36 mouse cellular contexts compared by ENCODE assay signal in genomic region chr5:135567556-135568265, GRCm38 (mm10). TPM values are rescaled to one million over a fixed set of nuclear protein-coding genes. Genes with fewer than 3 reads are reported as not detected.
DNase-seq lines count a peak whose midpoint lies in the region; ATAC-seq and TF ChIP-seq lines count a peak whose summit lies in the region.
"Had no signal": no experiment of that assay in that cellular context is flagged by ENCODE, and none has a peak within 500 bp of the region (broad histone marks: within the 10 kb centered on the region; RNA-seq: fewer than 3 reads in every experiment).

No protein-coding gene starts in this region.

- no peak for TF ChIP-seq EP300 in liver, postnatal 0 days (IDR thresholded peaks at IDR 0.05; ENCODE audit: low read depth)

- WGBS in liver, postnatal 0 days (ENCODE audit: insufficient replicate concordance): 58% methylated on average over 6 of the region's 6 CpGs
- WGBS in liver, embryonic 12.5 days (ENCODE audit: insufficient replicate concordance): 53% methylated on average over 6 of the region's 6 CpGs
- 55% methylated on average over 6 of the region's 6 CpGs for WGBS in bone marrow, adult 2 months

- no peak for TF ChIP-seq POLR2A in bone marrow, adult 2 months (IDR thresholded peaks at IDR 0.05; ENCODE audit: borderline replicate concordance, control insufficient read depth, low read depth, low read length)

- H3K4me2 ChIP-seq in liver, postnatal 0 days (ENCODE audit: low read depth, low read length): no peak overlapping the region
- H3K4me2 ChIP-seq in liver, embryonic 12.5 days: no peak overlapping the region
- H3K4me2 ChIP-seq: heart, embryonic 15.5 days; hindbrain, embryonic 13.5 days; liver, embryonic 15.5 days; lung, embryonic 15.5 days; neural tube, embryonic 12.5 days; stomach, embryonic 15.5 days had no signal

- DNase-seq in liver, postnatal 0 days: no peak
- no peak for DNase-seq in gastrocnemius, adult 18-20 months (ENCODE audit: low spot score)
- no peak for DNase-seq in thymus, adult 18-20 months
- DNase-seq in thymus, postnatal 10 days (ENCODE audit: low spot score in 2 of 2): no peak
- DNase-seq: adrenal gland, adult 8-10 months; cerebellum, adult 11 months; cerebellum, adult 9-10 months; cerebellum, postnatal 36 days; gastrocnemius, postnatal 25 days; heart, adult 11 months; heart, postnatal 36 days; kidney, adult 9 months; kidney, postnatal 10 days; layer of hippocampus, adult 9-11 months; liver; midbrain, embryonic 14.5 days; right cerebral cortex, postnatal 4 days; thymus, postnatal 25 days had no signal

- H3K4me3 ChIP-seq in liver, postnatal 0 days (ENCODE audit: low read depth, low read length): no peak overlapping the region
- H3K4me3 ChIP-seq in liver, embryonic 12.5 days: no peak overlapping the region
- H3K4me3 ChIP-seq in bone marrow, adult 2 months (replicated peaks; ENCODE audit: control insufficient read depth, low read depth, low read length): no peak overlapping the region
- H3K4me3 ChIP-seq: heart, embryonic 10.5 days; heart, embryonic 15.5 days; hindbrain, embryonic 13.5 days; liver, embryonic 15.5 days; lung, embryonic 15.5 days; megakaryocyte, embryonic 14.5 days; neural tube, embryonic 12.5 days; stomach, embryonic 15.5 days had no signal

- no peak overlapping the region for H3K9ac ChIP-seq in liver, postnatal 0 days (replicated peaks)
- no peak overlapping the region for H3K9ac ChIP-seq in liver, embryonic 12.5 days
- H3K9ac ChIP-seq: heart, embryonic 15.5 days; hindbrain, embryonic 13.5 days; liver, embryonic 15.5 days; lung, embryonic 15.5 days; neural tube, embryonic 12.5 days; stomach, embryonic 15.5 days had no signal

- no peak for TF ChIP-seq CTCF in liver, postnatal 0 days (IDR thresholded peaks at IDR 0.05; ENCODE audit: low read depth)
- no peak for TF ChIP-seq CTCF in bone marrow, adult 2 months (IDR thresholded peaks at IDR 0.05; ENCODE audit: control insufficient read depth, insufficient read depth, low read length)

- H3K27ac ChIP-seq in liver, postnatal 0 days (ENCODE audit: low read depth): peak overlapping the region; percentile 44; the same call in 1 of the 2 replicates
- no peak overlapping the region for H3K27ac ChIP-seq in liver, embryonic 12.5 days
- H3K27ac ChIP-seq in bone marrow, adult 2 months (ENCODE audit: control insufficient read depth, insufficient read depth, low read depth, low read length, poor library complexity): peak overlapping the region; percentile 15; the same call in 1 of the 2 replicates
- H3K27ac ChIP-seq: heart, embryonic 10.5 days; heart, embryonic 15.5 days; hindbrain, embryonic 13.5 days; lung, embryonic 15.5 days; neural tube, embryonic 12.5 days; stomach, embryonic 15.5 days had no signal

- ATAC-seq in liver, postnatal 0 days: no peak
- ATAC-seq in liver, embryonic 12.5 days: no peak
- peak; percentile 45 for ATAC-seq in megakaryocyte-erythroid progenitor cell, adult 5-6 weeks (replicated peaks; ENCODE audit: low FRiP score, low TSS enrichment, poor library complexity, severe bottlenecking)
- ATAC-seq: forebrain, embryonic 14.5 days; intestine, postnatal 0 days had no signal

- H3K27me3 ChIP-seq in liver, postnatal 0 days (ENCODE audit: insufficient read depth, low read length): no peaks in the 10 kb centered on the region
- peaks cover 8% of the 10 kb centered on the region; the same call in 1 of the 2 replicates for H3K27me3 ChIP-seq in liver, embryonic 12.5 days (replicated peaks)
- H3K27me3 ChIP-seq: heart, embryonic 15.5 days; hindbrain, embryonic 13.5 days; liver, embryonic 15.5 days; lung, embryonic 15.5 days; neural tube, embryonic 12.5 days; stomach, embryonic 15.5 days had no signal

- H3K4me1 ChIP-seq in liver, postnatal 0 days (ENCODE audit: insufficient read depth): 0 out of 2 replicates have a peak, but pooled peaks cover 4% of the 10 kb centered on the region
- H3K4me1 ChIP-seq in liver, embryonic 12.5 days: 0 out of 2 replicates have a peak, but pooled peaks cover 5% of the 10 kb centered on the region
- peaks cover 4% of the 10 kb centered on the region; the same call in 1 of the 2 replicates for H3K4me1 ChIP-seq in bone marrow, adult 2 months (ENCODE audit: control insufficient read depth, insufficient read depth, low read length)
- H3K4me1 ChIP-seq: heart, embryonic 10.5 days; heart, embryonic 15.5 days; hindbrain, embryonic 13.5 days; liver, embryonic 15.5 days; lung, embryonic 15.5 days; neural tube, embryonic 12.5 days; stomach, embryonic 15.5 days had no signal

- no peaks in the 10 kb centered on the region for H3K36me3 ChIP-seq in liver, postnatal 0 days (replicated peaks; ENCODE audit: insufficient read depth, low read length)
- no peaks in the 10 kb centered on the region for H3K36me3 ChIP-seq in liver, embryonic 12.5 days
- H3K36me3 ChIP-seq: heart, embryonic 10.5 days; heart, embryonic 15.5 days; hindbrain, embryonic 13.5 days; liver, embryonic 15.5 days; lung, embryonic 15.5 days; neural tube, embryonic 12.5 days; stomach, embryonic 15.5 days had no signal

- no peaks in the 10 kb centered on the region for H3K9me3 ChIP-seq in liver, postnatal 0 days (ENCODE audit: low read length)
- H3K9me3 ChIP-seq in liver, embryonic 12.5 days (replicated peaks): no peaks in the 10 kb centered on the region
- H3K9me3 ChIP-seq: heart, embryonic 10.5 days; heart, embryonic 15.5 days; hindbrain, embryonic 13.5 days; liver, embryonic 15.5 days; lung, embryonic 15.5 days; neural tube, embryonic 12.5 days; stomach, embryonic 15.5 days had no signal

RNA-seq across cellular contexts. Expression of gene Ccl26, which starts 4.3 kb away (rescaled TPM):
- polyA plus RNA-seq in liver, postnatal 0 days (2015; fragmentation: Nextera tagmentation; extraction: Ambion mirVana): not detected in 2 replicates
- polyA plus RNA-seq in liver, embryonic 12.5 days (2016; fragmentation: Nextera tagmentation; extraction: Ambion mirVana): not detected in 2 replicates
- polyA plus RNA-seq in bone marrow, adult 2 months (2011; ENCODE audit: insufficient read depth, insufficient read length, low replicate concordance, missing spikeins): not detected in 2 replicates
- not detected in 2 replicates for total RNA-seq in megakaryocyte-erythroid progenitor cell, adult 5-6 weeks (2014; fragmentation: Nextera tagmentation)
- total RNA-seq in megakaryocyte-erythroid progenitor cell, adult 5-6 weeks (2017): not detected in 2 replicates
- total RNA-seq in gastrocnemius, adult 18-20 months (2021): not detected
- total RNA-seq: adrenal gland, adult 8-10 months; adrenal gland, postnatal 4 days; ES-E14; gastrocnemius, postnatal 25 days; heart, postnatal 36 days; left cerebral cortex, postnatal 10 days had no signal
- polyA plus RNA-seq: forebrain, embryonic 14.5 days; heart, embryonic 10.5 days; heart, embryonic 15.5 days; hindbrain, embryonic 13.5 days; intestine, postnatal 0 days; large intestine, adult 2 months; limb, embryonic 11.5 days; liver, embryonic 15.5 days; lung, embryonic 15.5 days; midbrain, embryonic 14.5 days; neural tube, embryonic 12.5 days; stomach, embryonic 15.5 days had no signal

RNA-seq across cellular contexts. Expression of gene Ccl24, which starts 5.1 kb away (rescaled TPM):
- polyA plus RNA-seq in liver, postnatal 0 days (2015; fragmentation: Nextera tagmentation; extraction: Ambion mirVana): 25.6 and 28.4 TPM in 2 replicates
- 9.8 and 10.2 TPM in 2 replicates for polyA plus RNA-seq in liver, embryonic 12.5 days (2016; fragmentation: Nextera tagmentation; extraction: Ambion mirVana)
- not detected in 2 replicates for polyA plus RNA-seq in bone marrow, adult 2 months (2011; ENCODE audit: insufficient read depth, insufficient read length, low replicate concordance, missing spikeins)
- total RNA-seq in megakaryocyte-erythroid progenitor cell, adult 5-6 weeks (2014; fragmentation: Nextera tagmentation): not detected in 2 replicates
- total RNA-seq in megakaryocyte-erythroid progenitor cell, adult 5-6 weeks (2017): not detected in 2 replicates
- 1 to 10 TPM in 1 of 2 experiments, under 1 TPM in 1; 0.32 to 1.4 TPM for total RNA-seq in gastrocnemius, adult 18-20 months (2021)
- total RNA-seq: ES-E14 had no signal

RNA-seq across cellular contexts. Expression of gene Hip1, which starts 22.8 kb away (rescaled TPM):
- polyA plus RNA-seq in liver, postnatal 0 days (2015; fragmentation: Nextera tagmentation; extraction: Ambion mirVana): 2.4 and 2.7 TPM in 2 replicates
- 8.0 and 8.1 TPM in 2 replicates for polyA plus RNA-seq in liver, embryonic 12.5 days (2016; fragmentation: Nextera tagmentation; extraction: Ambion mirVana)
- polyA plus RNA-seq in bone marrow, adult 2 months (2011; ENCODE audit: insufficient read depth, insufficient read length, low replicate concordance, missing spikeins): 7.8 and 14.5 TPM in 2 replicates
- total RNA-seq in megakaryocyte-erythroid progenitor cell, adult 5-6 weeks (2014; fragmentation: Nextera tagmentation): 0.79 and 1.2 TPM in 2 replicates
- total RNA-seq in megakaryocyte-erythroid progenitor cell, adult 5-6 weeks (2017): 0.19 and 0.23 TPM in 2 replicates
- 10 to 100 TPM; 17.3 TPM for total RNA-seq in gastrocnemius, adult 18-20 months (2021)

Comparison
In these comparisons a context has a peak if more than half of its experiments do, and no peak if none do; other contexts are left out.
1. RNA of gene Ccl24, which starts 5.1 kb away (polyA plus RNA-seq): 25.6 to 28.4 TPM in liver, postnatal 0 days and 9.8 to 10.2 TPM in liver, embryonic 12.5 days; not detected in bone marrow, adult 2 months; every median in the first group is over 10 times any median in the second.